34 mouse cellular contexts compared by ENCODE assay signal in the genomic region with DNA sequence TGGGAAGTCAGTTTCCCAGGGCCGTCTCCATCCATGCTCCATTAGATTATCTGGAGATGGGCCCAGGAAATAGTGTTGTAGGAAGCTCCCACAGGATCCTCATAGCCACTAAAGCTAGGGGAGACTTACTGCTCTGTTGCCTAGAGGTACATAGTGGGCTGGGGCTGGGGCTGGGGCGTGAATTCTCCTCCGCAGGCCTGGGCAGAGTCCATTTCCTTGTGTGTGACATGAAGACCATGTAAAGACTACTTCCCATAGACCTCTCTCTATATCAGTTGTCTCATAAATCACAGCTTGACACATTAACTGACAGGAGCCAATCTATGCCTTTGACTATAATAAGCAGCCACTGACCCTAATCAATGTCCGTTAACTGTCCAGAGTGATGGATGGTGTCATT. TPM values are rescaled to one million over a fixed set of nuclear protein-coding genes. Genes with fewer than 3 reads are reported as not detected.
"Had no signal": no experiment of that assay in that cellular context is flagged by ENCODE, and none has a peak within 500 bp of the region (broad histone marks: within the 10 kb centered on the region; RNA-seq: fewer than 3 reads in every experiment).

No protein-coding gene starts in this region.

- H3K9ac ChIP-seq: heart, embryonic 12.5 days; heart, embryonic 13.5 days; heart, embryonic 15.5 days; hindbrain, embryonic 12.5 days; hindbrain, embryonic 13.5 days; hindbrain, embryonic 14.5 days; hindbrain, embryonic 15.5 days; kidney, embryonic 15.5 days had no signal

- DNase-seq: heart, adult 2 months; heart, postnatal 10 days; heart, postnatal 14 days; heart, postnatal 36 days; heart, postnatal 4 days; kidney, adult 11 months; kidney, adult 18-20 months; kidney, adult 2 months; kidney, adult 8-10 months; kidney, adult 9 months; kidney, postnatal 10 days; kidney, postnatal 14 days; kidney, postnatal 25 days; kidney, postnatal 36 days; kidney, postnatal 4 days; layer of hippocampus, adult 9-11 months; layer of hippocampus, postnatal 36 days had no signal

- ATAC-seq: hindbrain, postnatal 0 days; inflammation-experienced regulatory T-cells, adult 6 months had no signal

- H3K27me3 ChIP-seq: hindbrain, embryonic 13.5 days; hindbrain, embryonic 15.5 days had no signal

- H3K4me3 ChIP-seq: heart, adult 2 months; heart, embryonic 10.5 days; heart, embryonic 12.5 days; heart, embryonic 13.5 days; heart, embryonic 15.5 days; hindbrain, embryonic 10.5 days; hindbrain, embryonic 12.5 days; hindbrain, embryonic 13.5 days; hindbrain, embryonic 15.5 days; kidney, embryonic 15.5 days; layer of hippocampus, adult 2 months; left cerebral cortex, adult 2 months had no signal

- H3K27ac ChIP-seq: heart, adult 2 months; heart, embryonic 10.5 days; heart, embryonic 13.5 days; heart, embryonic 15.5 days; hindbrain, embryonic 10.5 days; hindbrain, embryonic 12.5 days; hindbrain, embryonic 13.5 days; hindbrain, embryonic 14.5 days; hindbrain, embryonic 15.5 days; hindbrain, postnatal 0 days; kidney, embryonic 15.5 days; kidney, postnatal 0 days; layer of hippocampus, adult 2 months; left cerebral cortex, adult 2 months had no signal

- H3K9me3 ChIP-seq: heart, embryonic 10.5 days; heart, embryonic 12.5 days; heart, embryonic 13.5 days; heart, embryonic 15.5 days; hindbrain, embryonic 10.5 days; hindbrain, embryonic 12.5 days; hindbrain, embryonic 13.5 days; hindbrain, embryonic 15.5 days; kidney, embryonic 15.5 days had no signal

- H3K4me2 ChIP-seq: heart, embryonic 11.5 days; heart, embryonic 12.5 days; heart, embryonic 13.5 days; heart, embryonic 15.5 days; hindbrain, embryonic 12.5 days; hindbrain, embryonic 13.5 days; hindbrain, embryonic 14.5 days; hindbrain, embryonic 15.5 days; kidney, embryonic 15.5 days had no signal

- H3K36me3 ChIP-seq: heart, embryonic 10.5 days; heart, embryonic 12.5 days; heart, embryonic 13.5 days; heart, embryonic 15.5 days; hindbrain, embryonic 10.5 days; hindbrain, embryonic 12.5 days; hindbrain, embryonic 13.5 days; hindbrain, embryonic 15.5 days; kidney, embryonic 15.5 days had no signal

RNA-seq across cellular contexts. Expression of gene Kcna5, which starts 7.5 kb away (rescaled TPM):
- total RNA-seq: hematopoietic stem cell, adult 5-6 weeks had no signal
- polyA plus RNA-seq: inflammation-experienced regulatory T-cells, adult 6 months had no signal
